ENCODE assay signal across 8 mouse cellular contexts in genomic region chr5:146794084-146794852, GRCm38 (mm10). TPM values are rescaled to one million over a fixed set of nuclear protein-coding genes. Genes with fewer than 3 reads are reported as not detected.
DNase-seq lines count a peak whose midpoint lies in the region; ATAC-seq and TF ChIP-seq lines count a peak whose summit lies in the region.

No protein-coding gene starts in this region.

- no peaks in the 10 kb centered on the region for H3K36me3 ChIP-seq in E14TG2a.4 (ENCODE audit: insufficient read depth, low read length)
- no peaks in the 10 kb centered on the region for H3K36me3 ChIP-seq in heart, embryonic 14.5 days (ENCODE audit: control insufficient read depth, insufficient read depth, low read length)
- no peaks in the 10 kb centered on the region for H3K36me3 ChIP-seq in limb, embryonic 10.5 days
- H3K36me3 ChIP-seq in midbrain, embryonic 11.5 days (ENCODE audit: control insufficient read depth, insufficient read depth, low read length): no peaks in the 10 kb centered on the region

- peak overlapping the region; percentile 92 for H3K4me3 ChIP-seq in E14TG2a.4 (replicated peaks; ENCODE audit: low read length)
- H3K4me3 ChIP-seq in heart, embryonic 14.5 days (ENCODE audit: control insufficient read depth in 1 of 2, insufficient read depth in 1 of 2, low read depth in 1 of 2, low read length in 2 of 2): peak overlapping the region; percentile 96 to 99
- peak overlapping the region; percentile 98 for H3K4me3 ChIP-seq in limb, embryonic 10.5 days
- H3K4me3 ChIP-seq in midbrain, embryonic 11.5 days (ENCODE audit: low read depth, low read length): peak overlapping the region; percentile 89

- peak overlapping the region; percentile 80 to 93 for H3K27ac ChIP-seq in heart, embryonic 14.5 days (replicated peaks in 1 of 2; ENCODE audit: control insufficient read depth in 1 of 2, insufficient read depth in 1 of 2, low read depth in 2 of 2, low read length in 2 of 2)
- peak overlapping the region; percentile 94 for H3K27ac ChIP-seq in limb, embryonic 10.5 days
- H3K27ac ChIP-seq in midbrain, embryonic 11.5 days (ENCODE audit: low read depth, low read length): peak overlapping the region; percentile 84

- H3K9me3 ChIP-seq in E14TG2a.4 (ENCODE audit: low read length): no peaks in the 10 kb centered on the region
- no peaks in the 10 kb centered on the region for H3K9me3 ChIP-seq in heart, embryonic 14.5 days (ENCODE audit: control insufficient read depth, low read length)
- H3K9me3 ChIP-seq in limb, embryonic 10.5 days (replicated peaks): no peaks in the 10 kb centered on the region
- H3K9me3 ChIP-seq in midbrain, embryonic 11.5 days (ENCODE audit: control insufficient read depth, low read length): no peaks in the 10 kb centered on the region

- DNase-seq in heart, adult 8-10 months (ENCODE audit: low spot score): peak; percentile 26
- no peak for DNase-seq in heart, adult 11 months
- peak; percentile 22 for DNase-seq in embryo, embryonic 11.5 days (ENCODE audit: low read depth, low spot score)
- DNase-seq in limb, embryonic 10.5 days (ENCODE audit: low spot score): no peak
- DNase-seq in midbrain, embryonic 11.5 days (ENCODE audit: low spot score, missing footprints): peak; percentile 97
- peak; percentile 45 to 56 for DNase-seq in thymus, postnatal 10 days (ENCODE audit: low spot score in 2 of 2)

- no peak for TF ChIP-seq CTCF in E14TG2a.4 (conservative IDR thresholded peaks at IDR 0.05; ENCODE audit: low read length)

- H3K9ac ChIP-seq in heart, embryonic 14.5 days (ENCODE audit: low read length): peak overlapping the region; percentile 95
- peak overlapping the region; percentile 79 for H3K9ac ChIP-seq in midbrain, embryonic 11.5 days (ENCODE audit: low read length)

- peak; percentile 4 for ATAC-seq in heart, embryonic 14.5 days (ENCODE audit: insufficient number of reproducible peaks, insufficient read depth, low FRiP score, low read depth)
- peak; percentile 74 for ATAC-seq in midbrain, embryonic 11.5 days (ENCODE audit: low FRiP score)

- no peaks in the 10 kb centered on the region for H3K27me3 ChIP-seq in E14TG2a.4 (ENCODE audit: insufficient read depth, low read length)
- H3K27me3 ChIP-seq in heart, embryonic 14.5 days (ENCODE audit: control insufficient read depth, insufficient read depth, low read length): no peaks in the 10 kb centered on the region
- H3K27me3 ChIP-seq in limb, embryonic 10.5 days (ENCODE audit: low read depth, poor library complexity, severe bottlenecking): no peaks in the 10 kb centered on the region
- no peaks in the 10 kb centered on the region for H3K27me3 ChIP-seq in midbrain, embryonic 11.5 days (ENCODE audit: control insufficient read depth, insufficient read depth, low read length)

- 1% methylated on average over 70 of the region's 83 CpGs for WGBS in heart, embryonic 14.5 days
- WGBS in limb, embryonic 10.5 days: 5% methylated on average over 83 of the region's 83 CpGs
- WGBS in midbrain, embryonic 11.5 days: under 1% methylated on average over 67 of the region's 83 CpGs

- H3K4me2 ChIP-seq in heart, embryonic 14.5 days (ENCODE audit: low read length): peak overlapping the region; percentile 76
- H3K4me2 ChIP-seq in midbrain, embryonic 11.5 days: peak overlapping the region; percentile 80

- peaks cover 69% of the 10 kb centered on the region for H3K4me1 ChIP-seq in E14TG2a.4 (replicated peaks; ENCODE audit: low read depth, low read length)
- peaks cover 5 to 23% of the 10 kb centered on the region in 2 experiments for H3K4me1 ChIP-seq in heart, embryonic 14.5 days (ENCODE audit: control insufficient read depth in 2 of 2, insufficient read depth in 2 of 2, low read length in 2 of 2)
- peaks cover 34% of the 10 kb centered on the region for H3K4me1 ChIP-seq in limb, embryonic 10.5 days
- peaks cover 13% of the 10 kb centered on the region for H3K4me1 ChIP-seq in midbrain, embryonic 11.5 days (ENCODE audit: control insufficient read depth, insufficient read depth, low read length)

RNA-seq across cellular contexts. Expression of gene Usp12, which starts 0.5 kb away (rescaled TPM):
- total RNA-seq in heart, adult 8-10 months (2022): 10 to 100 TPM; 14.7 to 18.7 (median 18.0) TPM
- polyA plus RNA-seq in heart, embryonic 14.5 days (2014; fragmentation: Nextera tagmentation; extraction: Ambion mirVana): 8.6 and 8.9 TPM in 2 replicates
- polyA plus RNA-seq in limb, embryonic 10.5 days (2016; fragmentation: Nextera tagmentation; extraction: Ambion mirVana): 13.4 and 13.7 TPM in 2 replicates
- 10.7 and 12.1 TPM in 2 replicates for polyA plus RNA-seq in midbrain, embryonic 11.5 days (2014; fragmentation: Nextera tagmentation; extraction: Ambion mirVana)

RNA-seq across cellular contexts. Expression of gene Rpl21, which starts 38.4 kb away (rescaled TPM):
- 100 to 1,000 TPM in 3 of 4 experiments, 10 to 100 TPM in 1; 76.1 to 145 (median 124) TPM for total RNA-seq in heart, adult 8-10 months (2022)
- polyA plus RNA-seq in heart, embryonic 14.5 days (2014; fragmentation: Nextera tagmentation; extraction: Ambion mirVana): 410 and 435 TPM in 2 replicates
- 536 and 605 TPM in 2 replicates for polyA plus RNA-seq in limb, embryonic 10.5 days (2016; fragmentation: Nextera tagmentation; extraction: Ambion mirVana)
- polyA plus RNA-seq in midbrain, embryonic 11.5 days (2014; fragmentation: Nextera tagmentation; extraction: Ambion mirVana): 495 and 509 TPM in 2 replicates

RNA-seq across cellular contexts. Expression of gene Rasl11a, which starts 50.6 kb away (rescaled TPM):
- 1 to 10 TPM; 1.3 to 2.6 (median 2.0) TPM for total RNA-seq in heart, adult 8-10 months (2022)
- polyA plus RNA-seq in heart, embryonic 14.5 days (2014; fragmentation: Nextera tagmentation; extraction: Ambion mirVana): 9.1 and 9.9 TPM in 2 replicates
- polyA plus RNA-seq in limb, embryonic 10.5 days (2016; fragmentation: Nextera tagmentation; extraction: Ambion mirVana): 30.9 and 40.1 TPM in 2 replicates
- 23.2 and 28.4 TPM in 2 replicates for polyA plus RNA-seq in midbrain, embryonic 11.5 days (2014; fragmentation: Nextera tagmentation; extraction: Ambion mirVana)

Comparison
In these comparisons a context has a peak if more than half of its experiments do, and no peak if none do; other contexts are left out.
1. DNase-seq: peak in heart, adult 8-10 months (single experiment), embryo, embryonic 11.5 days (single experiment), midbrain, embryonic 11.5 days (single experiment) and thymus, postnatal 10 days (2 of 2); none in heart, adult 11 months (single experiment) and limb, embryonic 10.5 days (single experiment).
2. Peak in every context shown above with its lines, with median percentiles within 50 percentile points of each other: H3K4me3 ChIP-seq and H3K27ac ChIP-seq.